Mouse (Mus musculus) lung, postnatal 14 days (tissue): ENCODE results near the gene Arhgef33.
"Not testable (repeated sequence)": the region's sequence is repeated elsewhere in the genome, so short reads cannot be mapped to it uniquely, and the experiment has no call there.

ENCODE experiments used
- DNase-seq: peaks from one replicate; pipeline ENCODE4 v3.0.0; 2021

Arhgef33 gene

DNA sequence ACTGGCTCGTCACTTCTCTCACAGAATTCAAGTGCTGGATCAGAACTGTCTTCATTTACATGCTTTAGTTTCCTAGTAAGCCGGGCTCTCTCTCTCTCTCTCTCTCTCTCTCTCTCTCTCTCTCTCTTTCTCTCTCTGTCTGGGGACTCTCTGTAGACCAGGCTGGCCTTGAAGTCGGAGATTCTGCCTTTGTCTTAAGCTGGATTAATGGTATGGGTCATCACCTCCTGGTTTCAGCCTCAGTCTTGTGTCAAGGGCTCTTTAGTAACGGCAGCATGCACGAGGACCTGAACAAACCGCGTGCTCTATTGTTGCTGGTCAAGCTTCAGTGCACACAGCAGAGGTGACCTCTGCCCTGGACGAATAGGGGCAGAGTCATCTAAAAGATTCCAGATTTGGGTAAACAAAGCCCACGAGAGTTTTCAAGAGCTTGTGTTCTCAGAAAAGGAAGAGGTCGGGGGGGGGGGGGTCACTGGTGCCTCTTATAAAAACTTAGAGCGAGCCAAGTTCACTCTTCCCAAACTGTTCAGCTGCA is 39.5 kb downstream of the Arhgef33 start:
- DNase-seq: no peak

DNA sequence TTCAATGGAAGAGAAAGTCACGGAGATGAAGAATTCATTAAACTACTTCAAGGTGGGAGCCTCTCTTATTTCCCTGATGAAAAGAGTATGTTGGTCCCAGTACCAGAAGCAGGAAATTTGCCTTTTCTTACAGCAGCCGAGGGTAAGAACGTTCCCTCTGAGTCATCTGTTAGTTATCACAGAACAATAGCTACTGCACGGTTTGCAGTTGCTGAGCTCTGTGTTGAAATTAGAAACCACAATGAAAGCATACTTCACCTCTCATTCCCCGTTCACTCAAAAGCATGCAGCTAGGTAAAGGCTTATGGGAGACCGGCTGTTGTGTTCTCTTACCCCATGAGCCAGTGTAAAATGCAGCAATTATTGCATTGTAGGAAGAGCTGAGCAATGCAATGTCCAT is 40.0 kb downstream of the Arhgef33 start:
- DNase-seq: no peak

DNA sequence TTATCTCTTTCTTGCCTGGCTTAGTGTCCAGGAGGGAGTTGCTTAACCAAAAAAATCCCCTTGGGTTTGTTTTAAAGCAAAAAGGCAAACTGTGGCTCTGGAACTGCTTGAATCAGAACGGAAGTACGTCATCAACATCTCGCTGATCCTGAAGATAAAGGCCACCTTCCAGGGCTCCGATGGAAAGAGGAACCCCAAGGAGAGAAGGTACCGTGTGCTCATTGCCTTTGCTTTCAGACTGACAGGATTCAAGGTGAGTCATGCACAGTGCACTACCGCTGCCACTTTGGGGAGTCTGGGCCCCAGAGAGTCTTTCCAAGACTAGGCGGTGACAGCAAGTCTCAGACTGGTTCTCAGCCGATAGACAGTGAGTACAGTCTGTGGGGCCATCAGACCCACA is 53.0 kb downstream of the Arhgef33 start:
- DNase-seq: no peak

DNA sequence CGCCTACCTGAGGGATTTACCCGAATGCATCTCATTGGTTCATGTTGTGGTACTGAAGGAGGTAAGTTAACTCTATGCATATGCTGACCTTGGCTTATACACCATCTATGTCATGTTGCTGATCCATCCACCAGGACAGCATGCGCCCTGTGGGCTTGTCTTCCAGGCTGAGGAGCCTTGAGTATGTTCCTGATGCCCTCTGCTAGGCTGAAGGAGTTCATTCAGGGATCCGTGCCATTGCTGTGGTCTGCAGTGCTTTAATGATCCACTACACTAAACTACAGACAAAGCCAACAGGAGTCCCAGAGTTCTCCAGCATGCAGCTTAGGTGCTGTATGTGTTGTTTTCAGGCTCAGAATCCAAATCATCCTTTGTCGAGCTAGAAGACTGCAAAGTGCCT is 60.1 kb downstream of the Arhgef33 start:
- DNase-seq: peak; percentile 22

DNA sequence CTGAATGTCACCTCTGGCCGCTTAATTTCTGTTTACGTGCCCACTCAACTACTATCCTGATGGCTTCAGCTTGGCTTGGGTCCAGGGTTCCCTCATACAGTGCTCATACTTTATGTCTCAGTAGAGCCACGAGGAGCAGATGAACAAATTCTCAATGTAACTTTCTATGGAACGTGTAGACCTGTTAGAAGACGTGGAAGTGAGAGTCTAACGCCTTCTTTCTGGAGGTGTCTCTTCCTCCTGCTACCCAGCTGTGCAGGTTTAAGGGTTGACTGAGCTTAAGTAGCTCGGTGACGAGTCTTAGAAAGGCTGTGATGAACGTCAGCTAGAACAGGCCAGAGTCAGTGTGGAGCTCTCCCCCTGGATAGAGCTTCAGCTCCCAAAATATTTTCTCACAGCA is 61.4 kb downstream of the Arhgef33 start:
- no peak for DNase-seq

DNA sequence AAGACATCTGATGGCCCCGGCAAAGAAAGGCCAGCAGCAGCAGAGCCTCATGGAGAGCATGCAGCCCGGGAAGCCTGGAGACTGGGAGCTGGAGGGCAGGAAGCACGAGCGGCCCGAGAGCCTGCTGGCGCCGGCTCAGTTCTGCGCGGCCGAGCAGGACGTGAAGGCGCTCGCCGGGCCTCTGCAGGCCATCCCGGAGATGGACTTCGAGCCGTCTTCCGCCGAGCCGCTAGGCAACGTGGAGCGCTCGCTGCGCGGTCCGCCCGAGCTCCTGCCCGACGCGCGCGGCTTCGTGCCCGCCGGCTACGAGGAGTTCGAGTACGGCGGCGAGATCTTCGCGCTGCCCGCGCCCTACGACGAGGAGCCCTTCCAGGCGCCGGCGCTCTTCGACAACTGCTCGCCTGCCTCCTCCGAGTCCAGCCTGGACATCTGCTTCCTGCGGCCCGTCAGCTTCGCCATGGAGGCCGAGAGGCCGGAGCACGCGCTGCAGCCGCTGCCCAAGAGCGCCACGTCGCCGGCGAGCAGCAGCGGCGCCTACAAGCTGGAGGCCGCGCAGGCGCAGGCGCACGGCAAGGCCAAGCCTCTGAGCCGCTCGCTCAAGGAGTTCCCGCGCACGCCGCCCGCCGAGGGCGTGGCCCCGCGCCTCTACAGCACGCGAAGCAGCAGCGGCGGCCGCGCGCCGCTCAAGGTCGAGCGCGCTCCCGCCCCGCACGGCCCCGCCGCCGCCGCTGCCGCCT is 66.0 kb downstream of the Arhgef33 start, which contains the start of gene Gm10190:
Gm10190 (minus strand) TSS at position 553 of the 737 bp plus-strand sequence.
- DNase-seq: peak; percentile 90

DNA sequence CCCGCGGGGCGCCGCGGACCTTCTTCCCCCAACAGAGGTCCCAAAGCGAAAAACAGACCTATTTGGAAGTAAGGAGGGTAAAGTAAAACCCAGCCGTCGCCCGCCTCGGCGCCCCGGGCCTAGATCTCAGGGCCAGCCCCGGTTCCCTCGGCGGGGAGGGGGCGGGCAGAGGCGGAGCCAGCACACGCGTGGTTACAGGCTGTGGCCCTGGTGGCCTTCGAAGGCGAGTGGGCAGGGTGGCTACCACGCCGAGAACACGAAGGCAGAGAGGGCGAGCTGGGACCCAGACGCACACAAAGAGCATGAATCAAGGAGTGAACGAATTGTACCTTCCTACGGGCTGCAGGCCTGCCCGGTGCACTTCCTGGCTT is 66.5 kb downstream of the Arhgef33 start:
- DNase-seq: no peak

DNA sequence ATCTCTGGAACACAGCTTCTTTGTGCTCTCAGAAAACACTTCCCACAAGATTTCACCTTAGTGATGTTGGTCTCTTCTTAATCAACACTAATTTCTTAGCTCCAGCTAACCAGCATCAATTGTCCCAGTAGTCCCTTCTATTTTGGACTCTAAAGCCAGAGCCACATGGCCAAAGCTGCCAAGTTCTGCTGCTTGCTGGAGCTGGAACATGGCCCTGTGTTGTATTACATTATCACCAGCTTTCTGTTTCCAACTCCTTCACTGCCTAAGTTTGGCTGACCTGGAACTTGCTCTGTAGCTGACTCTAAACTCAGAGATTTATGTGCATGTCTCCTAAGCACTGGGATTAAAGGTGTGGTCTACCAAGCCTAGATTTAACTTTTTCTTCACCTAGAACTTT is 71.2 kb downstream of the Arhgef33 start:
- DNase-seq: not testable (repeated sequence)

DNA sequence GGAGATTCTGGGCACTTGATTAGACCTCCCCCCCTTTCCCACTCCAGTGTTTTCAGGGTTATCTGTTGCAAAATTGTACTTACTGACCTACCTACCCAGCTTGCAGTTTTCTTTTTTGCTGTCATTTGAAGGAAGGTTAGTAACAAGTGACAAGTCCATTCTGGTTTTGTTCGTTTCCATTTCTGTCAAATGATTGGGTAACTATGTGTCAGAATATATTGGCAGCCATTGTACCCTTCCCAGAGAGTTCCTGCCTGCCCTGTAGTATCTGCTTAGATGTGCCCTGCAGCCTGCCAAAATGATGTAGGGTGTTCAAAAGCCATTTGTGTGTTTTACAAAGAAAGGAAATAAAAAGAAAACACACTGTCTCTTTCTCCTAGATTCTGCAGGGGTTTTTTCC is 78.5 kb downstream of the Arhgef33 start:
- DNase-seq: no peak

DNA sequence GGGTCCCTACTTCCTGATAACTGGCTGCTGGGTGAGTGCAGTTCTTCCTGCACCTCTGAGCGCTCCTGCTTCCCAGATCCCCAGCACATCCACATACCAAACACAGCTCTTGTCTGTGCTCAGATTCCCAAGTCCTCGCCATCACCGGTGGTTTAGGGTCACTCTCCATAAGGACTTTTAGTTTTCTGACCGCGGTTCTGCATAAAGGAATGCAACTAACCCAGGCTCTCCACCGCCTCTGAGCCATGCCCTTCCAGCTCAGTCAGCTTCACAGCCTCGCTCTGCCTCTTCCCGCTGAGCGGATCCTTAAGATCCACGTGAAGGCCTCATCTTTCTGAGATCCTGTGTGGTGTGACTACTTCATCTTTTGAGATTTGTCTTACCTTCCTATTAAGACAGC is 82.8 kb downstream of the Arhgef33 start:
- no peak for DNase-seq

DNA sequence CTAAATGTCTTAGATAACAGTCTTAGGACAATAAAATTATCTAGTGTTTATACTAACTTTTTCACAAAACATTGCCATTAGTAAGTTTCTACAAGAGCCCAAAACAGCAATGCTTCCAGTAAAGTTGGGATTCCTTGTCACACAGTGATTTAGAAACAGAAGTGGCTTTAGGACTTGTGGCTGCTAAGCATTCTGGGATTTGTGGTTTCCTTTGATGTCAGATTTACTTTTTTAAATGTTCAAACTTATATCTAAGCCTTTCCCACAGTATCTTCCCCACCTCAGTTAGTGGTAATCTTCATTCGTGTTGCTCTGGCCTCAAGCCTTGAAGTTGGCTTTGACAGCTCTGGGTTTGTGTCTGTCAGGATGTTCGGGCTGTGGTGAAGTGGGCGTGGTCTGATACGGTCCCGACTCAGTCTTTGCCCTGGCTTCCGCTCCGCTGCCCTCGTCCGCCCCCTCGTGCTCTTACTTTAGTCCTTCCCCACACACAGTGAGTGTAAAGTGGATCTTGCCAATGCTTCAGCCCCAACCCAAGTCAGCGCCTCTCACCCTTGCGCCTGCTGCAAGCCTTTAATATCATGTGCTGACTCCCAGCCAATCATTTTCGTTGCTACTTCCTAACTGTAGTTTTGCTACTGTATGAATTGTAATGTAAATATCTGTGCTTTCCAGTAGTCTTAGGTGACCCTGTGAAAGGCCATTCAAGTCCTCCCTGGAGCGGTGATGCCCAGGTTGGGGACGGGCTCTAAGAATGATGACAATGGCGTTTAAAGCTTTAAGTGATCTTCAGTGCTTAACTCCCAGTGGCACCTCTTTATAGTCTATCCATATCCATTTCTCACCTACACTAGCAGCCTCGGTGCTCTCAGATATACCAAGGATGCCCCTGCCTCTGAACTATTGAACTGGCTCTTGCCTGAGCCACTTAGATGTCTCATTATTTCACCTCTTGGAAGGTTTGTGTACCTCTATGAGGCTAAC is 84.5 kb downstream of the Arhgef33 start:
- DNase-seq: peak; percentile 61

DNA sequence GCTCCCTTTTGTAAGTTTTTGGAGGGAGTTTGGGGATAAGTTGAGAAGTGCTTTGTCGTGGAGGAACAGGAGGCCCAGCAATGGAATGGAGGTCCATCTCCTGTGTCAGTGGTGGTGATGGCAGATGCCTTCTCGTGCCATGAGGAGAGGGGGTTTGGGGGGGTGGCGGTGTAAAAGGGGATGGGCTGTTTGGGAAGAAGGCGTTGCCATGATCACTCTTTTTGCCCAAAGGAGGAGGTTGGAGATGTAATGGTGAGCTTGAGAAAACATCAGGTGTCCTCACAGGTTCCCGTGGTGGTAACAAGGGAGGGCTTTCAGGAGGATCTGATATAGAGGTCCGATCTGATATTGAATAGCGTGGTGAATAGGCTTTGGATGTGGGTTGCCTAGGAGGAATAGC is 91.0 kb downstream of the Arhgef33 start:
- DNase-seq: no peak

DNA sequence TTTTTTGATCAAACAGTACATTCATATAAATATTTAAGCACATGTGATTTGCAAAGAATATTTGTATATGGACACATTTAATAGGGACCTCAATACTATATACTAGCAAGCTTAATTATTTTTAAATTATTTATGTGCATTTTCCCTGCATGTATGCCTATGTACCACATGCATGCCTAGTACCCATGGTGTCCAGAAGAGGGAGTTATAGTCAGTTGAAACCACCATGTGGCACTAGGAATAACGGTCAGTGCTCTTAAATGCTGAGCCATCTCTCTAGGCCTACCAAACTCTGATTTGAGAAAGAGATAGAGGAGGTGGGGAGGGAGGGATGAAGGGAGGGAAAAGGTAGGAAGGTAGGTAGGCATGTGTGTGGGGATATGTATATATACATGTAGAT is 104.0 kb downstream of the Arhgef33 start:
- DNase-seq: no peak

DNA sequence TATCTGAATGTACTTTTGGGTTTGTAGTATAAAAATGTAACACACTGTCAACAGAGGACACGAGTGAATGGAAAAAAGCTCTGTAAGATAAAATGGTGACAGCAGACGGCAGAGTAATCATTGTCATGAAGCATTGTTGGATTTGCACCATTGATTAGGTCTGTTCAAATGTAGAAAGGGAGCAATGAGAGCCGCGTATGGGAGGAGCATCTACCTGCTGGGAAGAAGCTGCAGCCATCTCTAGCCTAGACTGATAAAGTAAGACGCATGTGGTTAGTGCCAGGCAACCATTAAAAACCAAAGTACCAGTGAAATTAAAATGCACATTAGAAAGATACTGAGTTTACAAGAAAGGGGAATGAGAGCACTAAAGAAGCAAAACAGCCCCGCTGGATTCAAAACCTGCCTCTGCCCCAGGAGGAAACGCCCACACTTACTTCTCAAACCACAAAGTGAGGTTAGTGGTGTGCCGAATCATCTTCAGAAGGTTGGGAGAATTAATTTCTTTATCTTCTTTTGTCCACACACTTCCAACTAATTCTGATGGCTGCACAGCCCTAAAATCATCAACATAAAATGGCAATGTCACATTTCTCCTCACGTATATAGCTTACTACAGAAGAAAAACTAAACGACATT is 111.5 kb downstream of the Arhgef33 start:
- DNase-seq: no peak

DNA sequence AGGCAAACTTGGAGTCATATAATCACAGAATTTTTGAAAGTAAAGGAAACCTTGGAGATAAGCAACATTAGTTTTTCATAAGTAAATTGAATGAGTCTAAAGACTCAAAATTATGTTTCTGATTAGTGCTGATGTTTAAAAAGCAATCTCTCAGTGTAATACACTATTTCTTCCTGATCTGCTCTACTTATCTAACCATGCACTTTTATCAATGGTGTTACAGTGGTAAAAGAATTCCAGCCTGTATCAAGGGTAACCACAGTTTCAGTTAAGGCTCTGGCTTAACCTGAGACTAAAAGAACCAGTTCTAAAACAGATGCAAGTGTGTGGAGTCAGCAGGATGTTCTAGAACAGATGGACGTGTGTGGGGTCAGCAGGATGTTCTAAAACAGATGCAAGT is 113.8 kb downstream of the Arhgef33 start:
- no peak for DNase-seq

DNA sequence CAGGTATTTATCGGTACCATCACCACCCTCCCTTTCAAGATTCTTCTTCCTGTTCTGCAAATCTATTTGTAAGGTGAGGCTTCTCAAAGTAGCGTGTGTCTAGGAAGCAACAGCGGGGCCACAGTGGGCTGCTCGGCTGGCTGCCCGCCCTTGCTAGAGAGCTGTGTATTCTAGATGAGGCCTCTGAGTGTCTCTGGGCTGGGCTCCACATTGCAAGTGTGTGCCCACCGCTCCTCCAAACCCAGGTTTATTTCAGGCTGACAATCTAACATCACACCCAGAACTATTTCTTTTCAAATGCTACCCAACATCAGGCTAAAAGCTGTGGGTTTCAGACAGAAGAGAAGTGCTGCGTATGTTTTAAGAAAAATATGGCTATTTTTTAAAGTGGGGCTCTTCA is 119.0 kb downstream of the Arhgef33 start:
- no peak for DNase-seq

DNA sequence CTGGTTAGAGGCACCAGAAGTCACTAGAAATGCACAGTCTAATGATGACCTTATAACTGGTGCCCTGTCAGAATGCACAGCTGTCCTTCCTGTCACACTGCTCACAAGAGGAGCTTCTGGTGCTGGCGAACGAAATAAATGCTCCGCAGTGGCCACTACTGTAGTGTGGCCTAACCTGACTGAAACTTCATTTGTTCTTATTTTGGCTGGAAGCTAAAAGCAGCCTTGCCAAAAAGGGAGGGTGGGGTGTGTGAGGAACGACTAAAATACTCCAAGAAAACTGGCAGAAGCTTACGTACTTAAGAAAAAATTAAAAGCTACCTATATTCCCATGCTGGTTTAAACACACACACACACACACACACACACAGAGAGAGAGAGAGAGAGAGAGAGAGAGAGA is 119.7 kb downstream of the Arhgef33 start:
- DNase-seq: no peak

DNA sequence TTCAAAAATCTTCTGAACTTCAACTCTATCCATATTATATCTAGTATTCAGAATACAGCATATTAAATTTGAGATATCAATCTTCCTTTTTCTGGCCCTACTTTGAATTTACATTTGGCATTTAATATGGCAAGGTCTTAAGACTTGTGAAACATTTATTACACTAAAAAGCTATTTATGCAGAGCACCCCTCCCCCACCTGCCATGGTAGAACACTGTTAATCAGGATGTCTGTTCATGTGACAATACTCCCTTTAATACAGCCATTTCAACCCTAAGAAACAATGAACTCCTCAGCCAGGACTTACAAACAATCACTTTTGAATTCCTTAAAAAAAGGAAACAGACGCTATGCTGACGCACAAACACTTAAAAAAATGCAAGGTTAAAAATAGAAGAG is 120.8 kb downstream of the Arhgef33 start:
- DNase-seq: no peak

DNA sequence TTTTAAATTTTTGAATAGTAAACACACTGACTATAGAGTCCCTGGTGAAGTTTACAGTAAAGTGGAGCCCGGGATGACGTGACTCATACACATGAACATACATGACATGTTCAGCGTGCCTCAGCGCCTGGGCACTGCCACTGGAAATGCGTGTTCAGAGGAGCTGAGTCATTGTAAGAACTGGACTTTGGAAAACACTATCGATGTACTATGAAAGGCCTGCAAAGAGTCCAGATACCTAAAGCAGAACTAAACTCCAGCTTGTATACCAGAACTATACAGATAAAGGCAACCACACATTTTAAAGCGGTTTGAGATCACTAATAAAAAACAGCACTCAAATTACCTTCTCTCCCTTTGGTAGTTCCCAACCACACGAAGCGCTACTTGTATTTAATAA is 124.8 kb downstream of the Arhgef33 start:
- no peak for DNase-seq

DNA sequence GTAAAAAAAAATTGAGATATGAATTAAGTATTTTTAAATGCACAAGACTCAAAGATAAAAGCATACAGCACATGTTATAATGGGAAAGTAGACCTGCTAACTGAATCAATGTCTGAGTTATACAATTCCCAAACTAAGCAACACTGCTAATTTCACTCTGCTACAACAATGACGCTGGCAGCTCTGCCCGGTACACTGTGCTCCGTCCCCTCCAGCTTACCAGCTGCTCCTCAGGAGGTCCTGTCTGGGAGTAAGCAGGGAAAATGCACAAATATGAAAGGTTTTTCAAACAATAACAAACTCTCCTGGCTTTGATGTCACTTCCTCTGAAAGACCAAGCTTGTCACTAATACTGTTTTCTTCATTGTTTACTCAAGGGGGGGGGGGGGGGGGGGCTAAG is 127.2 kb downstream of the Arhgef33 start:
- no peak for DNase-seq

DNA sequence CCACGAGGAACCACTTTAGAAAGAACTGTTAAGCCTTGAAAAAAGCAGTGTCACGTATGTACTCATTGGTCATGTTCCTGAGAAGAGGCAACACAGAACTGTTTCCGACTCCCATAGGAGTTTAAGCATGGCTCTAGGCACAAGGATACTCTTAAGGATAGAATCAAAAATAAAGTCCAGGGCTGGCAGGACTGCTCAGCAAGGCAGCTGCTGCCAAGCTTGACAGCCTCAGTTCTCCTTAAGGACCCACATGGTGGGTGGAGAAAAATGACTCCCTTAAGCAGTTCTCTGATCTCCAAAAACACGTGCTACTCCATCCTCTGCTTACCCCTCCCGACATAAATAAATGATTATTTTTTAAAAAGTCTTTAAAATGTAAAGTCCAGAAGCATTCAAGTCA is 128.5 kb downstream of the Arhgef33 start:
- DNase-seq: no peak

DNA sequence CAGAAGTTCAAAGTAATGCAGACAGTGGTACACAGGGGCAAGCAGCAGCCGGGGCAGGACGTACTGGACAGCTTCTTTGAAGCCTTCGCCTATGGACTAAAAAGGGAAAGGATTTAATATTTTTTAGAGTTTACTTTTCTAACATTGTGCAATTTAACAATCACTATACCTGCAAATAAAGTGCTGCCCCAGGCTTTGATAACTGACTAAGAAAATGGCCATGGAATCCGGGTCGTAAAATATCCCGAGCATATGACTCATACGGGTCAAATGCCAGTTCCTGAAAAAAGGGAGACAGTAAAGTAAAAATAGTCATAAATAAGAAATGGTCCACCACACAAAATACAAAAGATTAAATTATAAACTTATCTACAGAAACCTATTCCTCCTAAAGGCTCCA is 138.2 kb downstream of the Arhgef33 start:
- no peak for DNase-seq

DNA sequence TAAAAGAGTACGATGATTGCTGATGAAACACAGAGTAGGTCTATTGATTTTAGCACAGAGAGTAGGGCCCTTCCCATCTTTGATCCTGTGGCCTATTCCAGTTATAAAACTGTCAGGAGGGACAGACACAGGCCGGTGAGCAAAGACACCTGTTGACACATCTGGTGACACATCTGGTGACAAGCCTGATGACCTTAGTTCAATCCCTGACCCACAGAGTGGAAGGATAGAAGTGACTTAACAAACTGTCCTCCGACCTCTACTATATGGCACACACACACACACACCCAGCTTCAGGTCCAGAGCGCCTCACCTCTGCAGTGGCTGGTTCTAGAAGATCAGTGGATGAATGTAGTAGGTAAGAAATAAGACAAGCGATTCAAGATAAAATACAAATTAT is 139.3 kb downstream of the Arhgef33 start:
- DNase-seq: no peak
